Mouse (Mus musculus) testis, postnatal 14 days (tissue): Measurements from ENCODE around the gene Vgll4.

Experiments
- DNase-seq: peaks from one replicate; pipeline ENCODE4 v3.0.0; 2021; ENCODE audit warnings: low spot score

Vgll4 gene

DNA sequence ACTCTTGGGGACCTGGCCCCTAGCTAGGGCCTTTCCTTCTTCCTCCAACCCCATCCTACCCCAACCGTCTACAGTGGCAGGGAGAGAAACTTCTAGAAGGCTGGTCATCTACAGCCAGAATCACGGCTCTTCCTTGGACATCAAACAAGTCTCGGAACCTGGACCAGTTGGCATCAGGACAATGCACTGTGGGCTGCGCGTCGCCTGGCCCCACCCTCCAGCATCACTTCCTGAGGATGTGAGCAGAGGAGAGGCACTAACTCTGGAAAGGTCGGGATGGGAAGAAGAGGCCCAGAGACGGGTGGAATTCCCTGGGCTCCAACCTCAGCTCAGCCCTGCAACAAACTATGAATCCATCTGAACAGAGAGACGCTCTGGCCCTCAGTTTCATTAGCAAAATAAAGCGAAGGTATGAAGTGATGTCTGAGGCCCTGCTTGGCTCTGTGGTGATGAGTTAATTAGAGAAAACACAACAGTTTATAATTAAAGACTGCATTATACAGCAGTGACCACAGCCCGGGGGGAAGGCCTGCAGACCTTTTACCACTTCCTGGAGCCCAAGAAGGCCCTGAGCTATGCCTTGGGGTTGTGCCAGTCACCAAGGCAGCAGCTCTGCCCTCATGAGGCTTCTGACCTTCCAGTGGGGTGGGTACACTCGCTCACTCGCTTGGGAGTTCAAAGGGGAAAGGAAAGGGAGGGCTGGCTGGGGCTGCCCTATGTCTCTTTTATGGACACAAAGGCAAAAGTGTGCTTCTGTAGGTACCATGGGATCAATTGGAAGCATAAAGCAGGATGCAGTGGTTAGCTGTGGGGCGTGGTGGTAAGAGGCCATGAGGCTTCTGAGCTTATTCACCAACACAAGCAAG lies 51.8 kb downstream of the Vgll4 start:
- no peak for DNase-seq

DNA sequence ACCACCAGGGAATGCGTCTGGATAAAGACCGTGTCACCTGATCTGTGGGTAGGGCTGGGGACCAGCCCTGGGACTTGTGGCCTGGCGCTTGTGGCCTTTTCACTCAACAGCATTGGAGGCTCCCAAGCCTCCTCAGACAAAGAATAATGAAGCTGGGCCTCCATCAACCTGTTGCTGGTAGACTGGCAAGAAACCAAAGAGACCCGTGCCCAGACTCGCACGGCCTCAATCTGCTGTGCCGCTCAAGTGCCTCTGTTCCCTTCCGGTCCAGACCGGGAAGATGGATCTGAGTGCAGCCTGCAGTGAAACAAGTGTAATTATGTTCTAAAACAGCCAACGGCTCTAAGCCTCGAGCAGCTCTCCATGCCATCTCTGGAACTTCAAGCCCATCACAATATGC lies 52.7 kb downstream of the Vgll4 start:
- DNase-seq: no peak

DNA sequence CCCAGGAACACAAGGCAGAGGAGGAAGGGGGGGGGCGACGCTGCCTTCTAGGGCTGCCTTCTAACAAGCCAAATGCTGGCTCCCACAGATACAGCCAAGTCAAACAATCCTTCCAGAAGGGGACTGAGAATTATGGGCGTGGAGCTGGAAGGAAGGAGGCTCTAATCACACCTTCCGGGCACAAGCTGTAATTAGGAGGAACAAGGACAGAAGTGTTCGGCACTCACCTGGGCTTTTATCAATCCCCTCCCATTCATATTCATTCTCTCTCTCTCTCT lies 53.1 kb downstream of the Vgll4 start:
- no peak for DNase-seq

DNA sequence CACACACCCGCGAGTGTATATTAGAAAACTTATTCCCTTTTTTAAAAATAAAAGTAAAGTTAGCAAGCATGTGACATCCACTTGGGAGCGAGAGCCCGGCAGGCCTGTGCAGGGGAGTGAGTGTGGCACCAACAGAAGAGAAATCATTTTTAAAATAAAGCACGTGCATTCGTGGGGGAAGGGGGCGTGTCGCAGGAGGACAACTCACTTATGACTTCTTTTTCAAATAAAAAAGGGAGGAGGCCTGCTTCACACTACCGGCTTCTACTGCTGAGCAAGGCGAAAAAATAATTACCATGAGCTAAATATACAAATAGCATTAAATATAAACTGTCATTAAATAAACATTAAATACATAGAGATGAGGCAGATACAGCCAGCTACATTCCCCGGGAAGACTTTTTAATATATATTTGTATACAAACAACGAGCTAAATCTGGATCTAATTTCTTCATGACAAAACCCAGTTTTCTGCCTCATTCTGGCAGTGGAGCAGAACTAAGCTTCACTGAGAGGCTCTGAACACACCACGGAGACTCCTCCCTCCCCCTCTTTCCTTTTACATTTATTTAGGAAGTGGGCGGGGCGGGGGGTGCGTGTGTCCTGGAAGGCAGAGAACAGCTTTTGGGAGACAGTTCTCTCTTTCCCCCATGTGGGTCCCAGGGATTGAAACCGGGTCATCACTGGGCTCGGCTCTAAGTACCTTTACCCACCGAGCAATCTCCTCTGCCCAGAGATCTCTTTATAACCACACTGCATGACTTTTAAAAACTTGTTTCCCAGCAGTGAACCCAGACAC lies 53.7 kb downstream of the Vgll4 start:
- no peak for DNase-seq

DNA sequence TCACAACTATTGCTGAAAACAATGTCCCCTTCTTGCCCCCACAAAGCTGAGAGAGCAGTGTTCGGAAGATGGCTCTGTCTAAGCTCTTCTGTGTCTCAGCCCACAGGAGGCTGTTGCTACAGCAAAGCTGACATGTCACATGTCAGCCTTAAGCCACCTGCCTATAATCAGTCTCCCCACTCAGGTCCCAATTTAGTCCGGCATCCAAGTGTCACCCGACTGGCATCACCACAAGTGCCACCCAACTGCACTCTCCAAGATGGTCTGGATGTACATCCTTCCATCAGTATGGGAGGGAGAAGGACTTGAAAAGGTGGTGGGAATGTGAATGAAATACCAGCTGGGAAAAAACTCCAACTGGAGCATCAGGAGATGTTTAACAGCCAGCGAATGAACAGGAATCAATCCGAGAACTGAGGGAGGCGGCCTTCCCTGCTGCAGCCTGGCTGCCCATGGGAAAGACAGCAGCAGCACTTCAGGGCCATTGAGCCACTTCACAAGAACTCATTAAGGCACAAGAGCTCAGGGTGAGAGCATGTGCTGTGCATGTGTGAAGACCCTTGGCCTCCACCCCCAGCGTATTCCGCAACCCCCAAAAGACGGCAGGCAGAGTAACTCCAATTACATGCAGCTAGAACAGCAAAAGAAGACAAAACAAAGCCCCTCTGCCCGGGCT lies 55.6 kb downstream of the Vgll4 start:
- no peak for DNase-seq

DNA sequence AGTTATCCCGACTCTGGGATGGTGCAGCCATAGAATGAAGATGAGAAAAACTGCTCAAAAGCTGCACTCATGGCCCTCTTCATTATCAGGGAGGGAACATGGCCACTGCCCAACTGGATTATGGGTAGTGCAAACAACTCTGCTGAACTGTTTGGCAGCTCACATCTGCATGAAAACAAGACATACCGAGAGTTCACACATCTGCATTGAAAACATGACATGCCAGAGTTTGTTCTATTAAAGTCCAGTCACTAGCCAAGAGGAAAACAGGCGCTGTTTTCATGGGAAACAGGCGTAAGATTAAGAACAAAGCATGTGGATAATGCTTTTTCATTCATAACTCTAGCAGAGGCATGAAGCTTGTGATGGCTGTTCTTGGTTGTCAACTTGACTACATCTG lies 56.7 kb downstream of the Vgll4 start:
- no peak for DNase-seq

DNA sequence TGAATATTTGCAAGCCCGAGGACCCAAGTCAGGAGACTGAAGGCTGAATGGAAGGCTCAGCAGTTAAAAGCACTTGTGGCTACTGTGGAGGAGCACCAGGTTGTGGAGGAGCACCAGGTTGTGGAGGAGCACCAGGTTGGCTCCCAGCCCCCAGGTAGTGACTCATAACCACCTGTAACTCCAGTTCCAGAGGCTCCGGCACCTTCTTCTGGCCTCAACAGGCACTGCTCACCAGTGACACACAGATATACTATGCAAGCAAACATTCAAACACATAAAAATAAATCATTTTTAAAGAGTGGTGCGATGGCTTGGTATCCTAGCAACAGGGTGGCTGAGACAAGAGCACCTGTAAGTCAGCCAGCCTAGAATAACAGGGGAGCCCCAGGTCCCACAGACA lies 58.3 kb downstream of the Vgll4 start:
- DNase-seq: no peak

DNA sequence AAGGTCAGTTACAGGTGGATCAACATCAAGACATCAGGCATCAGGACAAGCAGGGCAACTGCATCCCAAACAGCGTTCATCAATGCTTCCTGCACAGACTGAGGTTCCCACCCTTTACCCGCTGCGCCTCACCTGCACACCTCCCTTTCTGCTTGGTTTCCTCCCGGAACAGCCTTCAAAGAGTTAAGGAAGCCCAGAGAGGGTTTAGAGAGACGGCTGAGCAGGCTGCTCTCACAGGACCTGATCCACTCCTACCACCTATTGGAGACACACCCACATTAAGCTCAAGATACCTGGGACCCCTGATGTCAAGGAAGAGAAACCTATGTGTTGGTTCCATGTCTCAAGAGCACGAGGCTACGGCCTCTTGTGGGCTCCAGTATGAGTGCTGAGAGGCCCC lies 60.0 kb downstream of the Vgll4 start:
- no peak for DNase-seq

DNA sequence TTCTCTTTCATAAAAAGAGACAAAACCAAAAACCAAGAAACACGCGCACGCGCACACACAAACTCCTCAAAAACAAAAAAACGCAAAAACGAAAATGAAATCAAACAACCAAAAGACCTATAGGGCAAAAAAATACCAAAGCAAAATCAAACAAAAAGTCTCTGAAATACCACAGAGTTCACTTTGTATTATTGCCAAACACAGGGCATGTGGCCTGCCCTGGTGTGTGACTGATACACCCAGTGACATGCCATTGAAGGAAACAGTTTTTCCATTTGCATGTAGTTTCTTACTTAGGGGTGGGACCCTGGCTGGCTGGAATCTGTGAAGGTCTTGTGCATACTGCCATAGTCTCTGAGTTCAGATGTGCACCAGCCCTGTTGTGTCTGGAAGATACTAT lies 62.3 kb downstream of the Vgll4 start:
- no peak for DNase-seq

DNA sequence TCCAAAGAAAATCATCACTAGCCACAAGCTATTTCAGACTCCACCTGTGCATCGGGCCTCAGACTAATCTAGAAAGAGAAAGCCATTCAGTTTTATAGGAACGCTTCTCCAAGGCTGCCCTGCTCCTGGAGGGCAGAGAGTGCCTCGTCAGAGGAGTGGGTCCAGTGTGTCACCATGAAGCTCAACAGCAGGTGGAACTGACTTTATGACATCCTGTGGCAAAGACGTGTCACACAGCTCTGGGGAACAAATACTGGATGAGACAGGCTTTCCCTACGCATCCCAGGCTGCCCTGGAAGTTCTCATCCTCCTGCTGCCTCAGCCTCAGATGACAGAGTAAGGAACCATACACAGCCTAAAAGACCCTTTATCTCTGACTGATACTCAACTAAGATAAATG lies 63.6 kb downstream of the Vgll4 start:
- DNase-seq: no peak

DNA sequence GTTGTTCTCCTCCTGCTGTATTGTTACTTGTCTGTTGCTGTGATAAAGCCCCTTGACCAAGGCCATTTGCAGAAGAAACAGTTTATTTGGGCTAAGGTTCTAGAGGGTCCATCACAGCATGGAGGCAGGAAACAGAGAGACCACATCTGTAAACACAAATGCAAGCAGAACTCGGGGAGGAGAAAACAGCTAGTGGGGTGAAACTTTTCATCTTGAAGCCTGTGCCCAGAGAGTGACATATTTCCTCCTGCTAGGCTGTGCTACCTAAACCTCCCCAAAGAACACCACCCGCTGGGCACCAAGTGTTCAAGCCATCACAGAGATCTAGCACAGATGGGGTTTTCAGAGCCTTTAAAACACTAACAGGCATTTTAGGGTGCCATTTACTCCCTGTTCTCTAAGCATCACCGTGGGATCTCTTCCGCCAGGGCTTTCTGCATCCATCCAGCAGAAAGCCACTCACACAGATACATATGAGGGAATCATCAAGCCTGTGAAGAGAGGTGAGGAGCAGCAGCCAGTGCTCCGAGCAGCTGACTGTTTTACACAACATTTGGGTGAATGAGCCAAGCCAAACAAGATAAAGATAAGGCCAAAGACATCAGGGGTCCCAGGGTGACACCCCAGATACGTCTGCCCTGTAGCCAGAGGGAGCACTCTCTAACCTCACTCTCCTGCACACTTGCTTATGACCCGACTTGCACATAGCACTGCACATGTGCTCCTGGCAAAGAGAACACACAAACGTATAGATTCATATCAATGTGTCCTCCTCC lies 64.4 kb downstream of the Vgll4 start:
- no peak for DNase-seq

DNA sequence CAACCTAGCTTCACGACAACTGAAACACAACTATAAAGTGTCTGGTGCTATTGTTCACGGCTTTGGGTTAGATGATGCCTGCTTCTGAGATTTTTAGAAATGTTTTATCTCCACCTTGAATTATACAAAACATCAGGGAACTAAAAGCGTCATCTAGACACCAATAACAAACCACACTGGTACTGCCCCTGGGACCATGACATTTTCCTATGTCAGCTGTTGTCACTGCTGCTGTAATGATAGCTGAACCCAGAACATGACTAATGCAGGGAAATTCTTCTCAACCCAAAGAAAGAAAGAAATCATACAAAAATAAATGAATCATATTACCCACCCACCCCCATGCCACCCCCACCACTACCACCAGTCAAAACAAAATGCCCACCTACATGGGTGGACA lies 65.0 kb downstream of the Vgll4 start:
- no peak for DNase-seq

DNA sequence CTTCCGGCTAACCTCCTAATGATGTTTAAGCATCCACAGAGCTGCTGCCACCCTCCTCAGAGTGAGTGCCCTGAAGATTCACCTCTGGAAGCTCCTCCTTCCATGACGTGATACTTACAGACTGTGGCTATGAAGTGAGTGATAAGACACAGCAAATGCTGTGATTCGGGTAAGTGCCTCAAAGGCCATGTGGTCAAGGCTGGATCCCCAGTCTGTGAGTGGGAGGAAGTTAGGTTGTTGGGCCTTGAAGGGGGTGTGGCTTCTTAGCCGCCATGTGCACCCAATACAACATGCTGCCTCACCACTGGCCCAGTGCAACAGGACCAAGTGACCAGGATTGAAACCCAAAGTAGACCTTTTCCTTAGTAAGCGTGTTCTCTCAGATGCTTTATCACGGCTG lies 65.6 kb downstream of the Vgll4 start:
- DNase-seq: no peak

DNA sequence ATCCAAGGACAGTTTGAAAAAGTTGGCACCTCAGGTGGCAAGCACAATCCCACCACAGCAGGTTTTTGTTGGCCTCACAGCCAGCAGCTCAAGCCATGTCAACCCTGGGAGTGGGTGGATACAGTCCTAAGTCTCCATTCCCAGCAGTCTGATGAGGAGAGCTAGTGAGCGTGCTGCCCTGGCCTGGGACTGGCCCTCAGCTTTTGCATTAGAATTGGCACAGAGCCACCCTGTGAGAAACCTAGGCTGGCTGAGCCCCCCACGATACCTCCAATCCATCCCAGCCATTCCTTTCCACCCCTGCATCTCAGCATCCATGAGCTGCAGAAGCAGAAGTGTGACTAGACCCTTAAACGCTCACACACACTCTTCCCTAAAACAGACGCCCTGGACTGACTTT lies 67.9 kb downstream of the Vgll4 start:
- DNase-seq: no peak

DNA sequence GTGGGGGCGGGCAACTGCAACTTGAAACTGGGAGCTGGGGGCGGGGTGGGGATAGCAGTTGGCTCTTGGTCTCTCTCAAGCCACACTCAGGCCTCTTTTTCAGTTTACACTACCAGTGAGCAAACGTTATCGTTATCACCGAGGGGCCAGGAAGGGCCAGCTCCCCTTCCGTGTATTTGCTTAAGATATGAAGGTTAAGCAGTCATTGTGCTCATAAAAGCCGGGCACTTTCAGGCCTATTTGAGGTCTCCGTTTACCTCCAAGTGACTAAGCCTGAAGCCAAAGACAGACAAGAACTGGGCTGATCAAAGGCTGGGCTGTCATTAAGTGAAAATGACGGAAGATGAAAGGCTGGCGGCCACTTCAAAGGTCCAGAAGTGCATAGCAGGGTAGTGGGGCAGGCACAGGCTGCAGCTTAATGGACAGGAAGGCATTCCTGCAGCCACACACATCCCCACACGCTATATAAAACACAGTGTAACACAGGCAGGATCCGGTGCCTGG lies 68.4 kb downstream of the Vgll4 start:
- DNase-seq: peak; percentile 61

DNA sequence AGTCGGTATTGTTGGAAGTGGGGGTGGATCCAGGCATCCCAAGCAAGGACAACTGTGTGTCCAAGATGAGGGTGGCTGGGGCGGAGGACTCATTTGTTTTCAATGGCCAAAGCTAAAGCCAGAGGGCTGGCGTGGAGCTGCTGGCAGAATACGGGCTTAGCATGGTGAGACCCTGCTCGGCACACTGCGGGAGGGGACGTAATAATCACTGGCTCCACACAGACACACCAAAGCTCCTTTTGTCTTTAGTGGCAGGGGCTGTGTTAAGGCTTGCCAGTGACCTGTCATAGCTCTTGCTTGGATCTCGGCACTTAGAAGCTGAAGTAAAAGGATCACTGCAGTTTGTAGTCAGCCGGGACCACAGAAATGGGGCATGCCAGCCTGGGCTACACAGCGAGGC lies 69.6 kb downstream of the Vgll4 start:
- DNase-seq: no peak

DNA sequence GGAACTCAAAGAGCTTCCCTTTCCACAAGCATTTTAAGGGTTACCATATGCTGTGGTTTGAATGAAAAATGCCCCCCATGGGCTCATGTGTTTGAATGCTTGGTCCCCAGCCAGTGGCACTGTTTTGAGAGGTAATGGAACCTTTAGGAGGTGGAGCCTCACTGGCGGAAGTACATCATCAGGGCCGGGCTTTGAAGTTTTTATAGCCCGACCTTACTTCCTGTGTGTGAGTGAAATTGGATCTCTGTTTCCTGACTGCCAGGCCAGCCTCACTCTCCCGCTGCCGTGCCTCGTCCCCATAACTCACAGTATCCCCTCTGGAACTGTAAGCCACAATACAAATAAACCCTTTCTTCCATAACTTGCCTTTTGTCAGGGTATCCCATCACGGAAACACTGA lies 70.1 kb downstream of the Vgll4 start:
- no peak for DNase-seq

DNA sequence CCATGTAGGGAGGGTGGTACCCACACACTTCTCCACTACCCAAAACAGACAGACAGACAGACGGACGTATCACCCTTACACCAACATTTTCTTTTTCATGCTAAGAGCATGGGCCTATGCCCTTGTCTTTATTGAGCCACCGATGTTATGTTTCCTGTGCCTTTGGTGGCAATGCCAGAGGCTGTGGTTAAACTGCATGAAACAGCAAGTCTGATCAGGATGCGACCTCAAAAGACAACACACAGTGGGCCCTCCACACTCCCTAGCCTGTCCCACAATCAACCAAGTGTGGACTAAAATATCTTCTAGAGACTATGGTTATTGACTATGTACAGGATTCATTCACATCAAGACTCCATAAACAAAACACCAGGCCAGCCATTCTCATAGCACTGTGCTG lies 70.8 kb downstream of the Vgll4 start:
- no peak for DNase-seq

DNA sequence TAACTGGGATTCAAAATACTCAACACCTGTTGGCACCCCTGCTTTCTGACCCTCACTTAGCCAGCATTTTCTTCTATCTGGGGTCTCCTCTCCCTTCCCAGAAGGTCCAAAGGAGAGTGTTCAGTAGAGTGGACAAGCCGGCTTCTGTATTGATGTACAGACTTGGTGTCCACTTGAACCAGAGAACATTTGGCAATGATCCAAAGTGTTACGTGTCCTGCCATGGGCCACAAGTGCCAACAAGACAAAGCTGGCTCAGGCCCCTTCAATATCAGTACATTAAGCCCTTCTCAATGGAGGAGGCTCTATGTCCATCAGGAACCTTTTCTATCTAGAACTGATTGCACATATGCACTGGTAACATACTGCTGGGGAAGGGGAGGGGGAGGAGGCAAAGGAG lies 73.5 kb downstream of the Vgll4 start:
- no peak for DNase-seq

DNA sequence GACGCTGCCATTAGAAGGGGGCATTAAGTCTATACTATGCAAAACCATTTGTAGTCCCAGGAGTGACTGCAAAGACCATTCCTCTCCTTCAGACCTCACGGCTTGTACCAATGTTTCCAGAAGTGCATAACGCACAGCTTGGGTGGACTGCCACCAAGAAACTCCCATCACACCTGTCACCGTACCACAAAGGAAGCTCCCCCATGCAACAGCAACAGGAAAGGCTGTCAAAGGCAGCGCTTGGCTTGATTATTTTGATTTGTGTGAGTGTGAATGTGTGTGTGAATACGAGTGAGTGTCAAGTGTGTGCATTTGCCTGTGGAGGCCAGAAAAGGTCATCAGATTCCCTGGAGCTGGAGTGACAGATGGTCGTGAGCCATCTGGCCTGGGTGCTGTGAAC lies 74.6 kb downstream of the Vgll4 start:
- no peak for DNase-seq

DNA sequence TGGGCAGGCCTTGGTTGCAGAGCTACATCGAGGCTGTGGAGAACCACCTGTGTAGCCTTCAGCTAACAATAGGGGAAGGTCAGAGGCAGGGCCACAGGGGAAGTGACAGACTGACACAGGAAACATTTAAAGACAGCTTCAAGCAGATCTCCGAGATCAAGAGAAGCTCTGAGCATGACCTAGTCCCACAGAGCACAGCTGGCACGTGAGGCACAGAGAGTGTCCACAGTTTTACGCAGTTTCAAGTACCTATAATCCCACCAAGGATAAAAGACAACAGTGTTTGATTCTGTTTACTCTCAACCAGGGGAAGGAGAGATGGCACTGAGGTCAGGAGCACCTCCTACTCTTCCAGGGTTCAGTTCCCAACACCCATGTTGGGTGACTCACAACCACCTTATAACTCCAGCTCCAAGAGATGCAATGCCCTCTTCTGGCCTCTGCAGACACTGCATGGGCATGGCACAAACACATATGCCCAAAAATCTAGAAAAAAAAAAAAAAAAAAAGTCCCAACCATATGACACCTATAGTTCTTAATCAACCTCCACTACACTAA lies 75.2 kb downstream of the Vgll4 start:
- DNase-seq: no peak
